7 mouse cellular contexts compared by ENCODE assay signal in genomic region chr7:117375886-117376309, GRCm38 (mm10). TPM values are rescaled to one million over a fixed set of nuclear protein-coding genes. Genes with fewer than 3 reads are reported as not detected.
DNase-seq lines count a peak whose midpoint lies in the region; ATAC-seq and TF ChIP-seq lines count a peak whose summit lies in the region.

No protein-coding gene starts in this region.

- H3K27me3 ChIP-seq in neural tube, embryonic 15.5 days (replicated peaks): peaks cover 6% of the 10 kb centered on the region; the same call in 1 of the 2 replicates
- H3K27me3 ChIP-seq in kidney, postnatal 0 days (ENCODE audit: insufficient read depth, low read length): no peaks in the 10 kb centered on the region

- no peak overlapping the region for H3K4me3 ChIP-seq in neural tube, embryonic 15.5 days (replicated peaks)
- H3K4me3 ChIP-seq in kidney, postnatal 0 days (replicated peaks; ENCODE audit: low read depth, low read length): no peak overlapping the region
- H3K4me3 ChIP-seq in lung, adult 2 months (replicated peaks; ENCODE audit: extremely low read depth, low read depth, low read length): no peak overlapping the region

- no peaks in the 10 kb centered on the region for H3K36me3 ChIP-seq in neural tube, embryonic 15.5 days
- H3K36me3 ChIP-seq in kidney, postnatal 0 days (ENCODE audit: insufficient read depth, low read length): no peaks in the 10 kb centered on the region

- TF ChIP-seq POLR2A in lung, adult 2 months (IDR thresholded peaks at IDR 0.05; ENCODE audit: borderline replicate concordance, extremely low read depth, low read depth, low read length): no peak

- no peaks in the 10 kb centered on the region for H3K9me3 ChIP-seq in neural tube, embryonic 15.5 days (replicated peaks)
- H3K9me3 ChIP-seq in kidney, postnatal 0 days (replicated peaks; ENCODE audit: low read length): no peaks in the 10 kb centered on the region

- H3K9ac ChIP-seq in neural tube, embryonic 15.5 days (replicated peaks): no peak overlapping the region
- no peak overlapping the region for H3K9ac ChIP-seq in kidney, postnatal 0 days (ENCODE audit: low read depth, low read length)

- DNase-seq in neural tube, embryonic 10.5 days (ENCODE audit: extremely low spot score, low spot score): peak; percentile 58
- peak; percentile 85 for DNase-seq in embryo, embryonic 11 days
- DNase-seq in kidney, postnatal 0 days (ENCODE audit: low spot score): peak; percentile 87
- DNase-seq in lung, adult 2 months: peak; percentile 61
- DNase-seq in skeletal muscle tissue, adult 2 months (ENCODE audit: low read depth, low spot score): peak; percentile 30

- H3K4me2 ChIP-seq in neural tube, embryonic 15.5 days: no peak overlapping the region
- 0 out of 2 replicates have a peak overlapping the region, but pooled peaks have one; percentile 10 for H3K4me2 ChIP-seq in kidney, postnatal 0 days (ENCODE audit: low read length)

- no peak for ATAC-seq in neural tube, embryonic 15.5 days (ENCODE audit: low FRiP score)
- ATAC-seq in activated CD4-positive, CD25-positive, alpha-beta regulatory T cell, adult 4 months: peak; percentile 51
- ATAC-seq in kidney, postnatal 0 days (replicated peaks; ENCODE audit: low FRiP score, low read depth): no peak

- peaks cover 13% of the 10 kb centered on the region for H3K4me1 ChIP-seq in neural tube, embryonic 15.5 days
- peaks cover 6% of the 10 kb centered on the region; the same call in 1 of the 2 replicates for H3K4me1 ChIP-seq in kidney, postnatal 0 days (replicated peaks; ENCODE audit: insufficient read depth, low read length)
- H3K4me1 ChIP-seq in lung, adult 2 months (ENCODE audit: control insufficient read depth, insufficient read depth, low read length): no peaks in the 10 kb centered on the region

- 33% methylated on average over 9 of the region's 9 CpGs for WGBS in neural tube, embryonic 15.5 days
- WGBS in kidney, postnatal 0 days: 20% methylated on average over 9 of the region's 9 CpGs
- 33% methylated on average over 9 of the region's 9 CpGs for WGBS in lung, adult 2 months

- no peak overlapping the region for H3K27ac ChIP-seq in neural tube, embryonic 15.5 days (replicated peaks)
- H3K27ac ChIP-seq in kidney, postnatal 0 days: no peak overlapping the region

- TF ChIP-seq CTCF in kidney, postnatal 0 days (IDR thresholded peaks at IDR 0.05; ENCODE audit: low read depth): peak; percentile 82
- TF ChIP-seq CTCF in lung, adult 2 months (IDR thresholded peaks at IDR 0.05; ENCODE audit: insufficient read depth, low read length): peak; percentile 42

RNA-seq across cellular contexts. Expression of gene Xylt1, which starts 4.9 kb away (rescaled TPM):
- polyA plus RNA-seq in neural tube, embryonic 15.5 days (2015; fragmentation: Nextera tagmentation; extraction: Ambion mirVana): 2.1 and 2.3 TPM in 2 replicates
- polyA plus RNA-seq in activated CD4-positive, CD25-positive, alpha-beta regulatory T cell, adult 4 months (2017; shearing (Covaris generic)): 1 to 10 TPM; 1.9 to 3.2 TPM
- 1.6 and 1.7 TPM in 2 replicates for polyA plus RNA-seq in kidney, postnatal 0 days (2015; fragmentation: Nextera tagmentation; extraction: Ambion mirVana)
- 1.7 and 2.7 TPM in 2 replicates for polyA plus RNA-seq in lung, adult 2 months (2012; rRNA removed)

Comparison
In these comparisons a context has a peak if more than half of its experiments do, and no peak if none do; other contexts are left out.
1. DNase-seq: peak in every context shown above with its lines; median percentile 87 in kidney, postnatal 0 days; 85 in embryo, embryonic 11 days; 61 in lung, adult 2 months; 58 in neural tube, embryonic 10.5 days; 30 in skeletal muscle tissue, adult 2 months.